Mouse (Mus musculus) left cerebral cortex, adult 18-20 months (tissue): ENCODE results near the gene Gm2007. TPM values are rescaled to one million over a fixed set of nuclear protein-coding genes. Genes with fewer than 3 reads are reported as not detected.
"Not testable (repeated sequence)": the region's sequence is repeated elsewhere in the genome, so short reads cannot be mapped to it uniquely, and the experiment has no call there.

Source experiments
- DNase-seq, 2 experiments: peaks; one replicate each; pipeline ENCODE4 v3.0.0; 2021 to 2022; ENCODE audit warnings: low spot score in 2 of 2, mixed read lengths in 1 of 2
- long read RNA-seq, 2 experiments: library from polyadenylated mRNA; stranded (forward); transcript quantifications; one replicate each; pipeline ENCODE4 v2.0.0; 2021
- total RNA-seq, 2 experiments: library from RNA; stranded (reverse); gene quantifications; 2 replicates each; pipeline ENCODE4 v1.2.3; 2021

Gm2007 gene
- not detected for total RNA-seq
- long read RNA-seq, experiment 1, partial matches to known transcripts, result 2 of 8 reads
- long read RNA-seq, experiment 1, other reads (novel, unspliced or antisense), result 6 of 8 reads
- long read RNA-seq, experiment 2, partial matches to known transcripts, result 0 of 14 reads
- long read RNA-seq, experiment 2, other reads (novel, unspliced or antisense), result 14 of 14 reads

- not testable (repeated sequence) for DNase-seq
These were observed at the start of gene Gm2007 for GRCm38 (mm10) chr2:175741237-175741636. Gene Gm2007 (plus strand): TSS chr2:175741537.

- DNase-seq, result not testable (repeated sequence)
These were observed 37.8 kb upstream of the Gm2007 start, which contains the start of gene Zfp969 for GRCm38 (mm10) chr2:175703546-175703945. Gene Zfp969 (minus strand): TSS chr2:175703646.

DNA sequence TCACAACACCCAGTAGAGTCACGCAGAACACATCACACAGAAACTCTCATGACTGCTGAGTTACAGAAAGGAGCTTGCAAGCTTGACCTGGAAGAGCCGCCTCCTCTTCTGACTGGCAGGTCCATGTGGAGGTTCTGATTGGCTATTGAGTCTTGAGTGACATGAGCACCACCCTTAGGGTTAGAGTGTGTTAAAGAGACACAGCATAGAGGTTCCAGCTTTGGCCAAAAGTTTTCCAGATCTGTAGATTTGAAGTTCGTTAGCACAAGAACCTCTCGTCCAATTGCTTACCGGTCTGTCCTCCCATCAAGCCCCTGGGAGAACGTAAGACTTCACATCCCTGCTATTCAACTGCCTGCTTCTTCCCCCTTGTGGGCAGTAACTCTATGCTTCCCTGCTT, 59.7 kb downstream of the Gm2007 start, which contains the start of gene Gm14288:
Gm14288 (minus strand) TSS at position 101 of the 400 bp plus-strand sequence.
- not testable (repeated sequence) for DNase-seq

Other genes with a start within 250 kb of the Gm2007 start
- not detected for gene Gm11007, start 97.6 kb upstream of the Gm2007 start, total RNA-seq
- gene Zfp969, start 37.9 kb upstream of the Gm2007 start, total RNA-seq, result 1 to 10 TPM in 1 of 2 experiments, not detected in 1; 3.6 TPM
- gene Gm14288, start 59.6 kb downstream of the Gm2007 start, total RNA-seq, result 10 to 100 TPM in 1 of 2 experiments, not detected in 1; 16.9 TPM
- gene Gm6710, start 127.7 kb downstream of the Gm2007 start, total RNA-seq, result 10 to 100 TPM; 51.8 to 58.8 TPM
- gene Zfp966, start 189.6 kb downstream of the Gm2007 start, total RNA-seq, result 1 to 10 TPM; 6.0 to 6.1 TPM
- 10 to 100 TPM; 49.6 to 55.7 TPM for gene Gm2026, start 223.8 kb downstream of the Gm2007 start, total RNA-seq